15 mouse cellular contexts compared by ENCODE assay signal in the genomic region with DNA sequence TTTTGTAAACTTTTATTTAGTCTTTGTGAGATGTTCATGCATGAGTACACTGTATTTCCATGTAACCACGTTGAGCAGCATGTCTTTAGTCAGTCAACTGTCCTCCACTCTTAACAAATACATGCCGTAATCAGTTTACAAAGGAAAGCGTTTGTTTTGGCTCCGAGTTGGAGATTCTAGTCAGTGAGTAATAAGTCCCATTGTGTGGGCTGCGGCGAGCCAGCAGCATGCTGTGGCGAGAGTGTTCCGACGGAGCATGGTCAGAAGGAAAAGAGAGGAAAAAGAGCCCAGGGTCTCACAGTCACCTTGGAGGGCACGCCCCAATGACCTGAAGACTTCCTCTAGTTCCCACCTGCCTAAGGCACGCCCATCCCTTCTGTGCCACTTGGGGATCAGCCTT.
DNase-seq lines count a peak whose midpoint lies in the region; ATAC-seq and TF ChIP-seq lines count a peak whose summit lies in the region.
"Had no signal": no experiment of that assay in that cellular context is flagged by ENCODE, and none has a peak within 500 bp of the region (broad histone marks: within the 10 kb centered on the region; RNA-seq: fewer than 3 reads in every experiment).

No protein-coding gene starts in this region.

- H3K27me3 ChIP-seq in heart, embryonic 12.5 days (replicated peaks), result no peaks in the 10 kb centered on the region
- H3K27me3 ChIP-seq in liver, postnatal 0 days (ENCODE audit: insufficient read depth, low read length), result no peaks in the 10 kb centered on the region
- no peaks in the 10 kb centered on the region for H3K27me3 ChIP-seq in liver, embryonic 11.5 days (replicated peaks; ENCODE audit: control insufficient read depth, insufficient read depth, low read length)
- no peaks in the 10 kb centered on the region for H3K27me3 ChIP-seq in kidney, adult 2 months (replicated peaks; ENCODE audit: control insufficient read depth, insufficient read depth, low read length)
- H3K27me3 ChIP-seq: midbrain, embryonic 15.5 days; stomach, embryonic 15.5 days had no signal

- no peak overlapping the region for H3K9ac ChIP-seq in heart, embryonic 12.5 days
- no peak overlapping the region for H3K9ac ChIP-seq in liver, postnatal 0 days (replicated peaks)
- H3K9ac ChIP-seq in liver, embryonic 11.5 days (ENCODE audit: low read depth, low read length), result no peak overlapping the region
- H3K9ac ChIP-seq: midbrain, embryonic 15.5 days; stomach, embryonic 15.5 days had no signal

- no peak for TF ChIP-seq EP300 in liver, postnatal 0 days (IDR thresholded peaks at IDR 0.05; ENCODE audit: low read depth)

- 64% methylated on average over 11 of the region's 11 CpGs for WGBS in heart, embryonic 12.5 days
- WGBS in liver, postnatal 0 days (ENCODE audit: insufficient replicate concordance), result 71% methylated on average over 11 of the region's 11 CpGs
- WGBS in liver, embryonic 11.5 days, result 83% methylated on average over 11 of the region's 11 CpGs
- 60% methylated on average over 11 of the region's 11 CpGs for WGBS in kidney, adult 2 months

- 0 out of 2 replicates have a peak, but pooled peaks have one; percentile 39 for ATAC-seq in heart, embryonic 12.5 days (ENCODE audit: insufficient number of reproducible peaks, low FRiP score)
- peak; percentile 92 for ATAC-seq in liver, postnatal 0 days
- no peak for ATAC-seq in liver, embryonic 11.5 days (replicated peaks; ENCODE audit: low FRiP score)
- ATAC-seq: midbrain, embryonic 15.5 days had no signal

- TF ChIP-seq CTCF in liver, postnatal 0 days (IDR thresholded peaks at IDR 0.05; ENCODE audit: low read depth), result no peak
- TF ChIP-seq CTCF in kidney, adult 2 months (conservative IDR thresholded peaks at IDR 0.05; ENCODE audit: insufficient read depth, insufficient read length, low read depth, low read length), result no peak

- no peak overlapping the region for H3K27ac ChIP-seq in heart, embryonic 12.5 days (ENCODE audit: poor library complexity, severe bottlenecking)
- H3K27ac ChIP-seq in liver, postnatal 0 days (ENCODE audit: low read depth), result no peak overlapping the region
- no peak overlapping the region for H3K27ac ChIP-seq in liver, embryonic 11.5 days (ENCODE audit: low read depth, low read length)
- H3K27ac ChIP-seq in kidney, adult 2 months (ENCODE audit: insufficient read depth, low read depth, low read length), result no peak overlapping the region
- H3K27ac ChIP-seq: macrophage; midbrain, embryonic 15.5 days; stomach, embryonic 15.5 days had no signal

- H3K36me3 ChIP-seq in heart, embryonic 12.5 days, result peaks cover 25% of the 10 kb centered on the region
- H3K36me3 ChIP-seq in liver, postnatal 0 days (replicated peaks; ENCODE audit: insufficient read depth, low read length), result 0 out of 2 replicates have a peak, but pooled peaks cover 3% of the 10 kb centered on the region
- H3K36me3 ChIP-seq in liver, embryonic 11.5 days (ENCODE audit: control insufficient read depth, insufficient read depth, low read length), result no peaks in the 10 kb centered on the region
- no peaks in the 10 kb centered on the region; the same call in 1 of the 2 replicates for H3K36me3 ChIP-seq in kidney, adult 2 months (ENCODE audit: control insufficient read depth, insufficient read depth, low read length)
- H3K36me3 ChIP-seq: midbrain, embryonic 15.5 days; stomach, embryonic 15.5 days had no signal

- no peak overlapping the region for H3K4me3 ChIP-seq in heart, embryonic 12.5 days
- no peak overlapping the region for H3K4me3 ChIP-seq in liver, postnatal 0 days (ENCODE audit: low read depth, low read length)
- no peak overlapping the region for H3K4me3 ChIP-seq in liver, embryonic 11.5 days (ENCODE audit: low read depth, low read length)
- H3K4me3 ChIP-seq in kidney, adult 2 months (ENCODE audit: insufficient read depth, low read depth, low read length), result no peak overlapping the region
- H3K4me3 ChIP-seq: midbrain, embryonic 15.5 days; stomach, embryonic 15.5 days had no signal

- H3K4me1 ChIP-seq in heart, embryonic 12.5 days (replicated peaks), result peaks cover 42% of the 10 kb centered on the region
- H3K4me1 ChIP-seq in liver, postnatal 0 days (ENCODE audit: insufficient read depth), result peaks cover 5% of the 10 kb centered on the region; the same call in 1 of the 2 replicates
- no peaks in the 10 kb centered on the region for H3K4me1 ChIP-seq in liver, embryonic 11.5 days (replicated peaks; ENCODE audit: control insufficient read depth, insufficient read depth, low read length)
- H3K4me1 ChIP-seq in kidney, adult 2 months (ENCODE audit: control insufficient read depth, insufficient read depth, low read length), result peaks cover 2% of the 10 kb centered on the region; the same call in 1 of the 2 replicates
- H3K4me1 ChIP-seq: midbrain, embryonic 15.5 days; stomach, embryonic 15.5 days had no signal

- no peak overlapping the region for H3K4me2 ChIP-seq in heart, embryonic 12.5 days
- H3K4me2 ChIP-seq in liver, postnatal 0 days (ENCODE audit: low read depth, low read length), result no peak overlapping the region
- H3K4me2 ChIP-seq in liver, embryonic 11.5 days, result no peak overlapping the region
- H3K4me2 ChIP-seq: midbrain, embryonic 15.5 days; stomach, embryonic 15.5 days had no signal

- no peaks in the 10 kb centered on the region for H3K9me3 ChIP-seq in heart, embryonic 12.5 days (replicated peaks)
- no peaks in the 10 kb centered on the region for H3K9me3 ChIP-seq in liver, postnatal 0 days (ENCODE audit: low read length)
- H3K9me3 ChIP-seq in liver, embryonic 11.5 days (ENCODE audit: control insufficient read depth, low read length), result no peaks in the 10 kb centered on the region
- H3K9me3 ChIP-seq: midbrain, embryonic 15.5 days; stomach, embryonic 15.5 days had no signal

- no peak for TF ChIP-seq POLR2A in kidney, adult 2 months (IDR thresholded peaks at IDR 0.05; ENCODE audit: low read depth, low read length)

- DNase-seq in heart, adult 8-10 months (ENCODE audit: low spot score), result no peak
- no peak for DNase-seq in liver, postnatal 0 days
- no peak for DNase-seq in liver, embryonic 11.5 days (ENCODE audit: low spot score)
- peak; percentile 61 for DNase-seq in gonadal fat pad, adult 2 months (ENCODE audit: low read depth)
- no peak for DNase-seq in retina, embryonic 14.5 days (ENCODE audit: low spot score)
- DNase-seq in kidney, adult 2 months, result no peak
- no peak for DNase-seq in thymus, postnatal 4 days
- DNase-seq: cerebellum, adult 11-12 months; heart, postnatal 36 days; kidney, adult 11 months; thymus, postnatal 25 days had no signal
